Mouse (Mus musculus) spleen, postnatal 36 days (tissue): ENCODE measurements around the gene Cd86.

Source experiments
- DNase-seq, 2 experiments: peaks; one replicate each; pipeline ENCODE4 v3.0.0; 2022; ENCODE audit warnings: low spot score in 2 of 2, mixed read lengths in 1 of 2

The Cd86 gene

GRCm38 (mm10) chr16:36665782-36666181 lies at the start of gene Cd86:
Gene Cd86 (minus strand): TSS chr16:36666081.
- peak; percentile 66 to 72 for DNase-seq

DNA sequence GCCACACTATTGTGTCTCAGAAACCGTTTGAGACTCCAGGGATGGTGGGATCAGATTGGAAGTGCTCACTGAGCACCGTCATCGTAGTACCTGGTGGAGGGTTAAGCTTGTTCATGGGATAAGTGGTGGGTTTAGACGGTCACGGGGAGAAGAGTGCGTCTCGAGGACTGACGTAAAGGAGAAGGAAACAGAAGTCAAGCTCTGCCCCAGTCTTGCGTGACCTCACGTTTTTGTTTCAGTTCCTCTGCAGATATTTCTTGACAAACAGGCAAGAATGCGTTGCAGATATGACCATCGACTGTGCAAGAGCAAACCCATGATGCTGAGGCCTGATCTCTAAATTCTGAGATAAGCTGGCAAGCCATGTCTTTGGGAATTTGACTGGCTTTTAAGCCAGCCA lies 45.9 kb upstream of the Cd86 start:
- peak; percentile 86 to 88 for DNase-seq

GRCm38 (mm10) chr16:36710794-36711193 lies 44.9 kb upstream of the Cd86 start:
- DNase-seq, result peak in 1 of 2 experiments; percentile 27

GRCm38 (mm10) chr16:36709405-36709804 lies 43.5 kb upstream of the Cd86 start:
- peak; percentile 76 to 78 for DNase-seq

GRCm38 (mm10) chr16:36708751-36709150 lies 42.9 kb upstream of the Cd86 start:
- DNase-seq, result peak; percentile 60 to 65

- DNase-seq, result no peak
Measured at GRCm38 (mm10) chr16:36707702-36708423, 42.0 kb upstream of the Cd86 start.

DNA sequence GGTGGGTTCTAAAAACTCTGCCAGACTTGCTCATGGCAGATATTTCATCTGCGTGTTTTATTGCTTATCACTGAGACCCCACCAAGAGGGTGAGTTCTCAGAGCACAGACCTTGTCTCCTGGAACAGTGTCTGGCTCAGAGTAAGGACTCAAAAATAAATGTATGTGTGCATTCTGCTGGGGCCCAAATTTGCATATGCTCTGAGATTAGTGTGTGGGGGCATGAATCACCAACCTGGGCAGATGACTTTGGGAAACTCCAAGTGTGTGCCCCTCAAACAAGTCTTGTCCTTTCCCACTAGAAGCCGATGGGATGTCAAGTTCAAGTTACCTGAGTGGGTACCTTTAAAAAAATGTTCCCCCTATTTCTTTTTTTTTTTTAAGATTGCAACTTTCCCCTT lies 34.6 kb upstream of the Cd86 start:
- DNase-seq, result no peak

GRCm38 (mm10) chr16:36697331-36697730 lies 31.4 kb upstream of the Cd86 start:
- no peak for DNase-seq

DNA sequence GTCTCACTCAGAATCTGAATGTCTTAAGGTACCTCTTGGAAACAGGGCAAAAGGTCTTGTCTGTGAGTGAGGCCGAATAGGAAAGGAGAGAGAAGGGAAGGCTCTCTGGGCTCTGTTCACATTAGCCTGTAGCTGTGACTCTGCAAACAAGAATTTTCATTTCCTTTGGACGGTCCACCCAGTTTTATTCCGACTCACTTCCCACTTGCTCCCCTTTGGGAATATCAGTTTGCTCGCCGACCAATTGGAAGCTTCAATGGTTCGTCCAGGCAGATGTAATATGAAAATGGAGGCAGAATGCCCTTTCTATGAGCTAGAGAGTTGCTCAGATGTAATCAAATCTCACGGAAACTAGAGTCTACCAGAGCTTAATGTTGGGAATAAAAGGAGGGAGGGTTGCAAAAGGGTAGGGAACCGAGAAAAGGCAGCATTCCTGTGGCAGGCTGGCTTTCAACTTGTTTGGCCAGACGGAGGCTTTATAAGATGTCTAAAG lies 29.0 kb upstream of the Cd86 start:
- DNase-seq, result no peak

DNA sequence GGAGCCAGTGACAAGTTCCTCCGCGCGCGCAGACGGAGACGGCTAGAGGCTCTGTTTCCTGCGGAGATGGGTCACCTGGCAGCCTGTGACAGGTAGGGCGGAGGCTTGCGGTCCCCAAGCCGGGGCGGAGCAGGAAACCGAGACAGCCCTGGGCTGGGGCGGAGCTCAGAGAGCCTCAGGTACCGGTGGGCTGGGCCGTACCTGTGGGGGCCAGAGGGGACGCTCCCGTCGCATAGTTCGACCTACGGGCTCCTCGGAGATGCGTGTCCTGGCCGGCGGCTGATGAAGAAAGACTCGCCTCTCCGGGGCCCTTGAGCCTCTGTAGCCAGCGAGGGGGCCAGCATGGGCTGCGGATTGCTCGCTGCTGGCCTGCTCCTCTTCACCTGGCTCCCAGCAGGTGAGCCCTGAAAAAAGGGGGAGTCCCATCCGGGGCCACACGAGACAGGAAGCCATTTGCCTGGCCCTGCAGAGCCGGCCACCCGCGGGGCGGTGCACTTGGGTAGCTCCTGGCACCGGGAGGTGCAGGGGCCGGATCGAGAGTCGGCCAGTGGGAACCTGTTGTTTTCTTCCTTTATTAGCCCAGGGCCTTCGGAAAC lies 28.0 kb upstream of the Cd86 start, which contains the start of gene Ildr1:
Gene Ildr1, plus strand, starts transcription at position 161 of the 596 bp plus-strand sequence.
- DNase-seq, result peak; percentile 68 to 70

DNA sequence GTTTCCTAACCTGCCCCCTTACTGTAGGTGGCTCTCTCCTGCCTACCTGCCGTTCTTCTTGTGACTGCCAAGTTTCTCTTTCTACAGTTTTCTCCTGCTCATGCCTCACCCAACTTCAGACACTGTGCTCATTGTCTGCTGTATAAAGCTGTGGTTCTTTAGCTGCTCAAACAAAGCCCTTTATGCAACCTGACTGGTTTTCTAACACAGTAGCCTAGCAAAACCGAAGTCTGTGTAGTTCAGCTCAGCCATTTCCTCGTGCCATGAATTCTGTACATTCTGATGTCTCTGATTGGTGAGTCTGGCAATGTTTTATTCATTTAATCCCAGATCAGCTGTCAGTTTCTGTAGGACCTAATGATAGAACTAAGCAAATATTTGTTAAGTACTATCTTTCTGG lies 25.6 kb upstream of the Cd86 start:
- DNase-seq, result no peak

DNA sequence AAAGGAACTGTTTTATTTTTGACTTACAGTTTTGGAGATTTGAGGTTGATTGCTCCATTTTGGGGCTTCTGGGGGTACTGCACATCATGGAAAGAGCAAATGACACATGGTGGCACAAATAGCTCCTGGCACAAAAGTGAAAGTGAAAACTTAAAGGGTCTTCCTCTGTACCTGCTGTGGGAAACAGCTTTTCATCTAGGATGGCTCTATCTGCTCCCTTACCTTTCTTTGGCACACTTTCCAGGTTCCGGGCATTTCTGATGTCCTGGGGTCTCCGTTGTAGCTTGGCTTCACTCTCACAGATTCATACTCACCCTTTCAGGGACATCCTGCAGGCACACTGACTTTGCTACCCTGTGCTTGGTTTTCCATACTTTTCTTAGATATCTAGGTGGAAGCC lies 22.2 kb upstream of the Cd86 start:
- DNase-seq, result no peak

- peak; percentile 27 to 36 for DNase-seq
Measured at GRCm38 (mm10) chr16:36684325-36684918, 18.5 kb upstream of the Cd86 start.

DNA sequence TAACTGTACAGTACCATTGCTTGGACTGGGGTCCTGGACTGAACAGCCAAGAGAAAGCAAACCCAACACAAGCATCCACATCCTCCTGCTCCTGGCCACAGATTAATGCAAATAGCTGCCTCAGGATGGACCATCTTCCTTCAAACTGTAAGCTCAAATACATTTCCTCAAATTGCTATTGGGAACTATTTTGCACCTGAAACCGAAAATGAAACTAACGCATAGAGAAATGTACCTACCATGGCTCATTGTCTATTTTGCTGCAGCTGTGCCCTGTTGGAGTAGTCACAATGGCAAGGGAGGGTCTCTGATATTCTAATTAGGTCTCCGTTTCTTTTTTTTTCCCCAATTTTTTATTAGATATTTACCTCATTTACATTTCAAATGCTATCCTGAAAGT lies 15.9 kb upstream of the Cd86 start:
- no peak for DNase-seq

GRCm38 (mm10) chr16:36675902-36676301 lies 10.0 kb upstream of the Cd86 start:
- no peak for DNase-seq

GRCm38 (mm10) chr16:36675304-36675703 lies 9.4 kb upstream of the Cd86 start:
- peak; percentile 26 for DNase-seq

DNA sequence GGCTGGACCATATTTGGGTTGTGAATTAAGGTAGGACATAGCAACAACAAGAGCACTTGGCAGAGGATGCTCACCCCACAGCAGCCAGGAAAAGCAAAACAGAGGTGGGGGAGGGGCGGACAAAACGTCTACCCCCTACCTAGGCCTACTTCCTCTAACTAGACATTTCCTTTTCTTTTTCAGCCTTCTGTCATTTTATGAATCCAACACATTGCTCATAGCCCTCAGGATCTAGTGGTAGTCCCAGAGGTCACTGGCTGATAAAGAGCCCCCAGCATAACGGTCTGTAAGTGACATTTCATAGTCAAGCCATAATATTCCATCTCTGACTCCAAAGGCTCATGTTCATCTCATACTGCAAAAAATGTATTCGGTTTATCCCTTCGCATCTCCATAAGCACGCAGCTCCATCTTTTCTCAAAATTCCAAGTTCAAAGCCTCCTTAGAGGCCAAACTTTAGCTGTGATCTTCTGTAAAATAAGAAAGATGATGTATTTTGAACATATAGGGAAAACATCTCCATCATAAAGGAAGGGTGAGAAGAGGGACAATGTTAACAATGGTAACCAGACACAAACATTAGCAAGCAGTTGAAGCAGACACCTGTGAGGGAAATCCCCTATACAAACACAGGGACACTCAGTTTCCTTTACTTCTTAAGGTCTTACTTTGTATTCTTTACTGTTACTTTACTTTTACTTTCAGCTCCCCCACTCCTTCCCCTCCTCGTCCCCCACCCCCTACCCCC lies 8.8 kb upstream of the Cd86 start:
- DNase-seq, result peak; percentile 58 to 61

DNA sequence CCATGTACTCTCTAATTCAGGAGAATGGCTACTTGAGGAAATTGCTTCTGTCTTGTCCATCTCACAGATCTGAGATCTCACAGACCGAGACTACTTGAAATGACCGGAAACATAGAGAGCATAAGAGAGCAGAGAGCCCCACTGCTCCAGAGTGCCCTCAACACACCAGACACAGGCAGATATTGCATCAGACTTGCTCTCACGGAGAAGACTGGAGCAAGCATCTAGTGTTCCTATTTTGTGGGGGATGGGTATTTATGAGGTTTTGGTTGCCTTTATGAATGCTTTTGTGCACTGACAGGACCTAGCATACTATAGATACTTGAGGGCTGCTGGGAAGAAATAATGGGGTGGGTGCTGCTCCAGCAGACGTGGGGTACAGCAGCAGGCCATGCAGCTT lies 7.3 kb upstream of the Cd86 start:
- DNase-seq, result no peak

- no peak for DNase-seq
Measured at GRCm38 (mm10) chr16:36670590-36670989, 4.7 kb upstream of the Cd86 start.

DNA sequence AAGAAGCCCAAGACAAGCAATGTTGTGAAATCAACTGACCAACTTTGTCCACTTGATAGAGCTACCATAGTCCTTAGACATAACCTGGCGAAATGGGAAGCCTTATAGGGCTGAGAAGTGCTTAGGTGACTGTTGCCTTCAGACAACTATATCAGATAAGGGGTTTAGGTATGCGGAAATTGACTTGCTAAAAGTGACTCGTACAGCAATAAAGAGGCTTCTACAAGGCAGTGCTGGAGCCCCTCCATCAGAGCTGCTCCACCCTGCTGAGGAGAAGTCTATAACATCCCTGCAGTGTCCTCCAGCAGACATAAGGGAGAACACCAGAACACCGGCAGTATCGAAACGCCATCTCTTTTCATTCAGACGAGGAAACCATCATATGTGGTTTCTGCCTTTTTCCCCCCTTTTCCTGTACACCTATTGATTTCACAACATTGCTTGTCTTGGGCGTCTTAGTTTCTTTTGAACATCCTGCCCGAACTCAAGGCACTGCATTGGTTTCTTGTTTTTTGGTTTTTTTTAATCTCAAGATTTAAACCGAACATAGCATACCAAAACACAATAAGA lies 652 bp upstream of the Cd86 start:
- no peak for DNase-seq

- no peak for DNase-seq
Measured at GRCm38 (mm10) chr16:36663484-36663883, 2.4 kb downstream of the Cd86 start.

GRCm38 (mm10) chr16:36661330-36661729 lies 4.6 kb downstream of the Cd86 start:
- no peak for DNase-seq
